Mouse (Mus musculus): ENCODE measurements around the gene Ptx4. TPM values are rescaled to one million over a fixed set of nuclear protein-coding genes. Genes with fewer than 3 reads are reported as not detected.

Gene Ptx4
- not detected in 4 replicates for total RNA-seq (2023; ENCODE audit: inconsistent age)

GRCm38 (mm10) chr17:25120406-25120805 is at the start of gene Ptx4:
Gene Ptx4 (plus strand): TSS chr17:25120760.

GRCm38 (mm10) chr17:25083444-25083931 is 37.1 kb upstream of the Ptx4 start, which contains the start of gene Tmem204:
Gene Tmem204 (minus strand): TSS chr17:25083591.

GRCm38 (mm10) chr17:25115664-25116432 is 4.7 kb upstream of the Ptx4 start, which contains the start of gene Telo2:
Gene Telo2 (minus strand): TSS chr17:25115967.

GRCm38 (mm10) chr17:25133275-25133698 is 12.7 kb downstream of the Ptx4 start, which contains the start of gene Clcn7:
Gene Clcn7 (plus strand): TSS chr17:25133391.

GRCm38 (mm10) chr17:25162161-25162560 is 41.6 kb downstream of the Ptx4 start, which contains the start of gene Ccdc154:
Gene Ccdc154 (plus strand): TSS chr17:25162461.

Other genes starting within 250 kb of the Ptx4 start
- gene Nubp2, start 234.4 kb upstream of the Ptx4 start, total RNA-seq (2023; ENCODE audit: inconsistent age) = 54.8 to 67.5 TPM (median 67.0 TPM) in 4 replicates
- 26.0 to 31.7 TPM (median 30.6 TPM) in 4 replicates for gene Spsb3, start 234.1 kb upstream of the Ptx4 start, total RNA-seq (2023; ENCODE audit: inconsistent age)
- 65.6 to 76.2 TPM (median 68.2 TPM) in 4 replicates for gene Eme2, start 225.7 kb upstream of the Ptx4 start, total RNA-seq (2023; ENCODE audit: inconsistent age)
- gene Mrps34, start 225.6 kb upstream of the Ptx4 start, total RNA-seq (2023; ENCODE audit: inconsistent age) = 26.8 to 35.6 TPM (median 29.2 TPM) in 4 replicates
- gene Nme3, start 224.3 kb upstream of the Ptx4 start, total RNA-seq (2023; ENCODE audit: inconsistent age) = 23.0 to 37.2 TPM (median 27.7 TPM) in 4 replicates
- gene Mapk8ip3, start 183.8 kb upstream of the Ptx4 start, total RNA-seq (2023; ENCODE audit: inconsistent age) = 200 to 220 TPM (median 218 TPM) in 4 replicates
- 28.7 to 38.2 TPM (median 33.4 TPM) in 4 replicates for gene Jpt2, start 160.1 kb upstream of the Ptx4 start, total RNA-seq (2023; ENCODE audit: inconsistent age)
- 38.2 to 47.6 TPM (median 41.7 TPM) in 4 replicates for gene Cramp1l, start 105.0 kb upstream of the Ptx4 start, total RNA-seq (2023; ENCODE audit: inconsistent age)
- 66.0 to 71.9 TPM (median 68.3 TPM) in 4 replicates for gene Ift140, start 104.7 kb upstream of the Ptx4 start, total RNA-seq (2023; ENCODE audit: inconsistent age)
- not detected in 4 replicates for gene Tmem204, start 37.2 kb upstream of the Ptx4 start, total RNA-seq (2023; ENCODE audit: inconsistent age)
- gene Telo2, start 4.8 kb upstream of the Ptx4 start, total RNA-seq (2023; ENCODE audit: inconsistent age) = 30.5 to 38.6 TPM (median 33.5 TPM) in 4 replicates
- gene Clcn7, start 12.6 kb downstream of the Ptx4 start, total RNA-seq (2023; ENCODE audit: inconsistent age) = 41.6 to 51.0 TPM (median 43.7 TPM) in 4 replicates
- 0.29 to 0.42 TPM (median 0.36 TPM) in 3 of 4 replicates, not detected in the other for gene Ccdc154, start 41.7 kb downstream of the Ptx4 start, total RNA-seq (2023; ENCODE audit: inconsistent age)
- gene Gm38655, start 54.7 kb downstream of the Ptx4 start, total RNA-seq (2023; ENCODE audit: inconsistent age) = not detected in 4 replicates
- 14.1 to 16.3 TPM (median 14.7 TPM) in 4 replicates for gene BC003965, start 63.8 kb downstream of the Ptx4 start, total RNA-seq (2023; ENCODE audit: inconsistent age)
- gene Unkl, start 67.6 kb downstream of the Ptx4 start, total RNA-seq (2023; ENCODE audit: inconsistent age) = 34.3 to 40.5 TPM (median 35.6 TPM) in 4 replicates
- gene Gnptg, start 119.4 kb downstream of the Ptx4 start, total RNA-seq (2023; ENCODE audit: inconsistent age) = 23.3 to 29.1 TPM (median 27.6 TPM) in 4 replicates
- gene Tsr3, start 119.4 kb downstream of the Ptx4 start, total RNA-seq (2023; ENCODE audit: inconsistent age) = 14.8 to 19.8 TPM (median 15.4 TPM) in 4 replicates
- gene Baiap3, start 135.6 kb downstream of the Ptx4 start, total RNA-seq (2023; ENCODE audit: inconsistent age) = 0.54 to 2.4 TPM (median 1.2 TPM) in 4 replicates
- 423 to 464 TPM (median 442 TPM) in 4 replicates for gene Ube2i, start 153.9 kb downstream of the Ptx4 start, total RNA-seq (2023; ENCODE audit: inconsistent age)
- not detected in 4 replicates for gene Prss34, start 177.6 kb downstream of the Ptx4 start, total RNA-seq (2023; ENCODE audit: inconsistent age)
- gene Prss28, start 187.9 kb downstream of the Ptx4 start, total RNA-seq (2023; ENCODE audit: inconsistent age) = not detected in 4 replicates
- gene Prss29, start 197.9 kb downstream of the Ptx4 start, total RNA-seq (2023; ENCODE audit: inconsistent age) = not detected in 4 replicates
- gene Tpsab1, start 224.8 kb downstream of the Ptx4 start, total RNA-seq (2023; ENCODE audit: inconsistent age) = not detected in 4 replicates
- gene Tpsb2, start 245.5 kb downstream of the Ptx4 start, total RNA-seq (2023; ENCODE audit: inconsistent age) = not detected in 4 replicates
- not detected in 4 replicates for gene Tpsg1, start 248.5 kb downstream of the Ptx4 start, total RNA-seq (2023; ENCODE audit: inconsistent age)

Data from B cell, adult (primary cell).